Mouse (Mus musculus): ENCODE measurements around the gene Gldn. TPM values are rescaled to one million over a fixed set of nuclear protein-coding genes. Genes with fewer than 3 reads are reported as not detected.

The Gldn gene
- polyA plus RNA-seq, 1 experiment from 2014 or later = 1.2 TPM

DNA sequence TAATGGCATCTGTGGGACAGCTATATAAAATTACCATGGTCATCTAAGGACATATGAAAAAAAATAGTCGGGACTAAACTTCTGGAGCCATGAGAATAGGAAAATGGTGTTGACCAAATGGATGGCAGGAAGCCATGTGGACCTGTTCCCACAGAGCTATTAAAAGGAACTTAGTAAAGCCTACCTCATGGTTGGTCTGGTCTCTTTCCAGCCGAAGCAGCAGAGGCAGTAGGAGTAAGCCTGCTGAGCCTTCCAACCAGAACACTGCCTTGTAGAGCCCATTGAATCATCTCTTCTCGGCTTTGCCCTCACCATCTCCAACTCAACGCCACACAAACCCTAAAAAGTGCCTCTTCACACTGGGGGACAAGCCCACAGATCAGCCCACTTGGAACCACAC, 15.0 kb downstream of the Gldn start:
- Histone ChIP-seq H3K4me3 (replicated peaks) (no peak overlapping the region), H3K4me2 (replicated peaks) (no peak overlapping the region), H3K4me1 (no peaks in the 10 kb centered on the region), H3K9me3 (replicated peaks) (no peaks in the 10 kb centered on the region), H3K27me3 (no peaks in the 10 kb centered on the region), H3K9ac (no peak overlapping the region), H3K36me3 (no peaks in the 10 kb centered on the region), H3K27ac (replicated peaks) (no peak overlapping the region)
- 74% methylated on average over 4 of the region's 4 CpGs for WGBS
- ATAC-seq (ENCODE audit: insufficient number of reproducible peaks, low FRiP score, low TSS enrichment, low read depth) = no peak

- 56% methylated on average over 1 of the region's 1 CpGs for WGBS
- no peaks in the 10 kb centered on the region for H3K36me3 ChIP-seq
- H3K27ac ChIP-seq (replicated peaks) = no peak overlapping the region
- no peaks in the 10 kb centered on the region for H3K27me3 ChIP-seq
- H3K4me1 ChIP-seq = no peaks in the 10 kb centered on the region
- H3K9ac ChIP-seq = no peak overlapping the region
- no peak overlapping the region for H3K4me3 ChIP-seq (replicated peaks)
- no peak overlapping the region for H3K4me2 ChIP-seq (replicated peaks)
- no peak for ATAC-seq (ENCODE audit: insufficient number of reproducible peaks, low FRiP score, low TSS enrichment, low read depth)
- no peaks in the 10 kb centered on the region for H3K9me3 ChIP-seq (replicated peaks)
Measured at GRCm38 (mm10) chr9:54308209-54308608, 21.9 kb downstream of the Gldn start.

DNA sequence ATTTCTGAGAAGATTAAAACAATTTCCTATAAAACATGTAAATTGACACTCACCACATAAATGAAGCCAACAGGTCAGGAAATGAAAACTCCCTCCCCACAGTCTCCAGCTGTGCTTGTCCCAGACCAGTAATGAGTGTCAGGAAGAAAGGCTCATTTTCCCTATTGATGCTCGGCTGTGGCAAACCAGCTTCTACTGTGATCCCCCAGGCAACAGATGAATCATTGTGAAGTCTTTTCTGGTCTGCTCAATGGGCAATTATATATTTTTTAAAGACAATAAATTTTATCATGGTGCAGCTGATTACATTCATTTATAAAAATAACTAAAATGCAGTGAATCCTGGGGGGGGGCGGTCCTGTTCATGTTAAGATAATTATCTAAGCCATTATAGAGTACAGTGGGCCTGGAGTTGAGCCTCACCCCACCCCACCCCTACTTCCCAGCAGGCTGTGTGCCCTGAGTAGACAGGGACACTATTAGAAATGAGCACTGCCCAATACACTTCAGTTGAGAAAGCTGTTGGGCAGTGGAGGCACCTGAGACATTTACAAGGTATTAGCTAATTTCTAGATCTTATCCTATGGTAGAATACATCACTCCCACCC, 22.6 kb downstream of the Gldn start:
- Histone ChIP-seq H3K4me3 (replicated peaks) (no peak overlapping the region), H3K27ac (replicated peaks) (no peak overlapping the region), H3K4me1 (no peaks in the 10 kb centered on the region), H3K9ac (no peak overlapping the region), H3K4me2 (replicated peaks) (no peak overlapping the region), H3K36me3 (no peaks in the 10 kb centered on the region), H3K9me3 (replicated peaks) (no peaks in the 10 kb centered on the region), H3K27me3 (no peaks in the 10 kb centered on the region)
- 46% methylated on average over 2 of the region's 2 CpGs for WGBS
- ATAC-seq (ENCODE audit: insufficient number of reproducible peaks, low FRiP score, low TSS enrichment, low read depth) = no peak

GRCm38 (mm10) chr9:54316363-54316762, 30.1 kb downstream of the Gldn start:
- Histone ChIP-seq H3K4me3 (replicated peaks) (no peak overlapping the region), H3K27me3 (no peaks in the 10 kb centered on the region), H3K9me3 (replicated peaks) (no peaks in the 10 kb centered on the region), H3K36me3 (no peaks in the 10 kb centered on the region), H3K4me1 (no peaks in the 10 kb centered on the region), H3K9ac (no peak overlapping the region), H3K4me2 (replicated peaks) (no peak overlapping the region), H3K27ac (replicated peaks) (no peak overlapping the region)
- 74% methylated on average over 9 of the region's 9 CpGs for WGBS
- ATAC-seq (ENCODE audit: insufficient number of reproducible peaks, low FRiP score, low TSS enrichment, low read depth) = no peak

- Histone ChIP-seq H3K4me2 (replicated peaks) (no peak overlapping the region), H3K9ac (no peak overlapping the region), H3K4me3 (replicated peaks) (no peak overlapping the region), H3K27ac (replicated peaks) (no peak overlapping the region), H3K4me1 (no peaks in the 10 kb centered on the region), H3K36me3 (no peaks in the 10 kb centered on the region), H3K27me3 (no peaks in the 10 kb centered on the region), H3K9me3 (replicated peaks) (no peaks in the 10 kb centered on the region)
- WGBS = 40% methylated on average over 8 of the region's 8 CpGs
- no peak for ATAC-seq (ENCODE audit: insufficient number of reproducible peaks, low FRiP score, low TSS enrichment, low read depth)
Measured at GRCm38 (mm10) chr9:54323456-54323855, 37.2 kb downstream of the Gldn start.

DNA sequence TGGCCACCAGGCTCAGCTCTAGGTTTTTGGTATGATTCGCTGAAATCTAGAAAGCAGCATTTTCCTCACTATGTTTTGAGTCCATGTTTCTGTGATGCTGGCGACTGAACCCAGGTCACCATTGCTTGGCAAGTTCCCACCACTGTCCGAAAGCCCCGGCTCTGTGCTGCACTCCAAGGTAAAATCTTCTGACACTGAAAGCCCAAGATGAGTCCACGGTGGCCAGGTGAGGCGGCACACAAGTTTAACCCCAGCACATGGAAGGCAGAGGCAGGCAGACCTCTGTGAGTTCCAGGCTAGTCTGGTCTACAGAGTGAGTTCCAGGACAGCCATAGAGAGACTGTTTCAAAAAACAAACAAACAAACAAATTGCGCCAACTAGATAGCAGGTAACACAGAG, 42.9 kb downstream of the Gldn start:
- H3K4me1 ChIP-seq = no peaks in the 10 kb centered on the region
- no peak overlapping the region for H3K4me2 ChIP-seq (replicated peaks)
- 90% methylated on average over 7 of the region's 7 CpGs for WGBS
- ATAC-seq (ENCODE audit: insufficient number of reproducible peaks, low FRiP score, low TSS enrichment, low read depth) = no peak
- no peaks in the 10 kb centered on the region for H3K36me3 ChIP-seq
- H3K27ac ChIP-seq (replicated peaks) = no peak overlapping the region
- no peaks in the 10 kb centered on the region for H3K9me3 ChIP-seq (replicated peaks)
- no peak overlapping the region for H3K4me3 ChIP-seq (replicated peaks)
- H3K27me3 ChIP-seq = no peaks in the 10 kb centered on the region
- no peak overlapping the region for H3K9ac ChIP-seq

DNA sequence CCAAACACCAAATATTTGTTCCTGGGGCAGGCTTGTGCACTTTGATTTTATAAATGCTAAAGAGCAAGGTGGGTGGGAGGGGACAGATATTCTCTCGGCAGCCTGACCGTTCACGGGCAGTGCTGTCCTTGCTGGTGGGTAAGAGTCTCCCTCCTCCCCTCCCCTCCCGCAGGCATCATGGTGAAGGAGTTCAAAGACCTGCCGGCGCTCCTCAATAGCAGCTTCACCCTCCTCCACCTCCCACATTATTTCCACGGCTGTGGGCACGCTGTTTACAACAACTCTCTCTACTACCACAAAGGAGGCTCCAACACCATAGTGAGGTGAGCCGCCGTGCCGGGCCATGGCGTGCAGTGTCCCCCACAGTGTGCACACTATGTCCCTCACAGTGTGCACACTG, 49.3 kb downstream of the Gldn start:
- H3K36me3 ChIP-seq = no peaks in the 10 kb centered on the region
- no peak overlapping the region for H3K4me2 ChIP-seq (replicated peaks)
- no peaks in the 10 kb centered on the region for H3K9me3 ChIP-seq (replicated peaks)
- H3K9ac ChIP-seq = no peak overlapping the region
- H3K27me3 ChIP-seq = no peaks in the 10 kb centered on the region
- ATAC-seq (ENCODE audit: insufficient number of reproducible peaks, low FRiP score, low TSS enrichment, low read depth) = no peak
- no peak overlapping the region for H3K27ac ChIP-seq (replicated peaks)
- no peak overlapping the region for H3K4me3 ChIP-seq (replicated peaks)
- 78% methylated on average over 12 of the region's 12 CpGs for WGBS
- no peaks in the 10 kb centered on the region for H3K4me1 ChIP-seq

GRCm38 (mm10) chr9:54336532-54337144, 50.4 kb downstream of the Gldn start:
- no peak overlapping the region for H3K4me2 ChIP-seq (replicated peaks)
- no peaks in the 10 kb centered on the region for H3K27me3 ChIP-seq
- H3K9ac ChIP-seq = no peak overlapping the region
- 46% methylated on average over 6 of the region's 6 CpGs for WGBS
- no peaks in the 10 kb centered on the region for H3K4me1 ChIP-seq
- H3K36me3 ChIP-seq = no peaks in the 10 kb centered on the region
- no peak overlapping the region for H3K27ac ChIP-seq (replicated peaks)
- H3K9me3 ChIP-seq (replicated peaks) = no peaks in the 10 kb centered on the region
- H3K4me3 ChIP-seq (replicated peaks) = no peak overlapping the region
- ATAC-seq (ENCODE audit: insufficient number of reproducible peaks, low FRiP score, low TSS enrichment, low read depth) = no peak

DNA sequence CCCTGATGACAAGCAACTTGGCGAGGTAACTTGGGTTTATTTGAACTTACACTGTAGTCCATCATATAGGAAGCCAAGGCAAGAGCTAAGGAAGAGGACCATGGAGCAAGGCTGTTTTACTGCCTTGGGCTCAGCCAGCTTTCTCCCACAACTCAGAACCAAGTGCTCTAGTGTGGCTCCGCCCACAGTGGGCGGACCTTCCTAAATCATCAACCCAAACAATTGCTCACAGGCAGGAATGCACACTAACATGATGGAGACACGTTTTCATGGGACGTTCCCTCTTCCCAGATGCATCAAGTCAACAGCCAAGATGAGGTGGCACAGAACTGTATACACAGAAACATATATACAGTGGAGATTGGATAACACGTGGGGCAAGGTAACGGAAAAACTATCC, 55.7 kb downstream of the Gldn start:
- Histone ChIP-seq H3K9ac (no peak overlapping the region), H3K27ac (replicated peaks) (no peak overlapping the region), H3K27me3 (no peaks in the 10 kb centered on the region), H3K4me1 (no peaks in the 10 kb centered on the region), H3K4me2 (replicated peaks) (no peak overlapping the region), H3K36me3 (no peaks in the 10 kb centered on the region), H3K4me3 (replicated peaks) (no peak overlapping the region), H3K9me3 (replicated peaks) (no peaks in the 10 kb centered on the region)
- ATAC-seq (ENCODE audit: insufficient number of reproducible peaks, low FRiP score, low TSS enrichment, low read depth) = no peak
- 60% methylated on average over 7 of the region's 7 CpGs for WGBS

DNA sequence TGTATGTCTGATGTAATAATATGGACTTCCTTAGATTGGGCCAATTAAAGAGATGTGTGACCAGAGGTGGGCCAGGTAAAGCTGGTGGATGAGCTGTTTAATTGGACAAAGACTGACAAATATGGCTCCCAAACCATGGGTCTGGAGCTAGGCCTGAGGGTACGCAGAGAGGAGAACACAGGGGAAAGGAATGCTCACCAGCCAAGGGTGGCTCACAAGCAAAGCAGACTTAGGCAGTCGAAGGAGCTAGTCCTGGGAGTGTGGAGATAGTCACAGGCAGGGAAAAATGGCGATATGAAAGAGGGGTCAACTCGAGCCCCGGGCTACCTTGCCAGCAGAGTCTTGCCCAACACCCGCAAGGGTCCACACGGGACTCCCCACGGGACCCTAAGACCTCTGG, 70.5 kb downstream of the Gldn start:
- no peak overlapping the region for H3K27ac ChIP-seq (replicated peaks)
- H3K9me3 ChIP-seq (replicated peaks) = no peaks in the 10 kb centered on the region
- no peaks in the 10 kb centered on the region for H3K4me1 ChIP-seq
- H3K4me3 ChIP-seq (replicated peaks) = no peak overlapping the region
- ATAC-seq (ENCODE audit: insufficient number of reproducible peaks, low FRiP score, low TSS enrichment, low read depth) = no peak
- H3K4me2 ChIP-seq (replicated peaks) = no peak overlapping the region
- no peaks in the 10 kb centered on the region for H3K27me3 ChIP-seq
- 93% methylated on average over 6 of the region's 8 CpGs for WGBS
- no peaks in the 10 kb centered on the region for H3K36me3 ChIP-seq
- no peak overlapping the region for H3K9ac ChIP-seq

All from embryonic facial prominence, embryonic 15.5 days (tissue).